Mouse (Mus musculus): ENCODE measurements around the gene Tgm4.

DNA sequence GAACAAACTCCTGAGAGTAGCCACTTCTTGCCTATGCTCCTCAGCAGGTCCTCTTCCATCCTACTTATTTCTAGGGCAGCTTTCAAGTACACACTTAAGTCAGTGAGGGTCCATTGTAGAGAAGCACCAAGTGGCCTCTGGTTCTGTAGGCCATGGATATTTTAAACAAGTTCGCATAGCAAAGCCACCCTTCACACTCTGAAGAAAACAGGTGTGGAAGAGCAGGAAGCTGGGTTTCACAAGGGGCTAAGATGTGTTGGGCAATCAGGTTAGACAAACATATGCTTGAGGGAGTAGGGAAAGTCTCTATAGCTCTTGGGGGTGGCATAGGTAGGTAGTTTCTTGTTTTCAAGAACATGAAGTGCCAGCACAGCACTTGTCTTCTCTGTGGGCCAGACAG is 50.8 kb downstream of the Tgm4 start:
- TF ChIP-seq POLR2A (IDR thresholded peaks at IDR 0.05; ENCODE audit: insufficient read depth, low read depth, low read length) (no peak), CTCF (IDR thresholded peaks at IDR 0.05) (no peak), EP300 (IDR thresholded peaks at IDR 0.05; ENCODE audit: insufficient read depth, low read depth, low read length) (no peak)

Data from heart, adult 2 months (tissue).